Mouse (Mus musculus) testis, adult 2 months (tissue): ENCODE measurements around the gene Kbtbd4. TPM values are rescaled to one million over a fixed set of nuclear protein-coding genes. Genes with fewer than 3 reads are reported as not detected.

Source experiments
- H3K27ac ChIP-seq: fragments of 200-500 bp; 2 replicates; pipeline ENCODE4 v1.5.1; 2012; ENCODE audit warnings: low read depth, low read length; ENCODE audit not compliant: control insufficient read depth, insufficient read depth
- H3K27me3 ChIP-seq: fragments of 200-500 bp; 2 replicates; pipeline ENCODE4 v1.6.1; 2012; ENCODE audit warnings: mild to moderate bottlenecking, low read length, moderate library complexity; ENCODE audit not compliant: control insufficient read depth, insufficient read depth
- H3K36me3 ChIP-seq: fragments of 200-500 bp; 2 replicates; pipeline ENCODE4 v1.6.1; 2012; ENCODE audit warnings: mild to moderate bottlenecking, low read length; ENCODE audit not compliant: control insufficient read depth, insufficient read depth
- H3K4me1 ChIP-seq: fragments of 200-500 bp; 2 replicates; pipeline ENCODE4 v1.6.1; 2012; ENCODE audit warnings: low read length; ENCODE audit not compliant: control insufficient read depth, insufficient read depth
- H3K4me3 ChIP-seq: fragments of 200-500 bp; 2 replicates; pipeline ENCODE4 v1.5.1; 2012; ENCODE audit warnings: low read depth, mild to moderate bottlenecking, low read length, moderate library complexity, mixed read lengths; ENCODE audit not compliant: control insufficient read depth
- CTCF ChIP-seq: fragments of 200-500 bp; IDR thresholded peaks from 2 replicates; pipeline ENCODE4 v1.5.1; 2012; ENCODE audit warnings: low read depth, mild to moderate bottlenecking, inconsistent platforms, low read length, moderate library complexity; ENCODE audit not compliant: control insufficient read depth, insufficient read depth, insufficient replicate concordance
- POLR2A ChIP-seq: fragments of 200-500 bp; IDR thresholded peaks from 2 replicates; pipeline ENCODE4 v1.6.1; 2012; ENCODE audit warnings: low read depth, mild to moderate bottlenecking, inconsistent platforms, low read length, moderate library complexity; ENCODE audit not compliant: control insufficient read depth
- polyA plus RNA-seq: library from polyadenylated mRNA; depleted of rRNA; stranded (reverse); fragments of >200 nt; gene quantifications from 2 replicates; pipeline ENCODE4 v1.2.3, GENCODE M21; 2012; rRNA removed

Gene Kbtbd4
- polyA plus RNA-seq, 1 experiment, result 34.5 TPM

GRCm38 (mm10) chr2:90960012-90960411, 55.5 kb downstream of the Kbtbd4 start:
- no peak overlapping the region for H3K27ac ChIP-seq
- H3K27me3 ChIP-seq, result no peaks in the 10 kb centered on the region
- no peaks in the 10 kb centered on the region for H3K4me1 ChIP-seq
- H3K36me3 ChIP-seq, result no peaks in the 10 kb centered on the region
- TF ChIP-seq POLR2A (no peak), CTCF (no peak)
- H3K4me3 ChIP-seq, result no peak overlapping the region

Other genes starting within 250 kb of the Kbtbd4 start
- gene Nup160, start 227.5 kb upstream of the Kbtbd4 start, polyA plus RNA-seq, result 19.3 and 28.0 TPM in 2 replicates
- gene Fnbp4, start 159.4 kb upstream of the Kbtbd4 start, polyA plus RNA-seq, result 30.0 and 33.5 TPM in 2 replicates
- gene Agbl2, start 122.0 kb upstream of the Kbtbd4 start, polyA plus RNA-seq, result 69.0 and 76.0 TPM in 2 replicates
- gene Mtch2, start 57.6 kb upstream of the Kbtbd4 start, polyA plus RNA-seq, result 352 and 495 TPM in 2 replicates
- gene C1qtnf4, start 18.9 kb upstream of the Kbtbd4 start, polyA plus RNA-seq, result 390 and 487 TPM in 2 replicates
- 139 and 170 TPM in 2 replicates for gene Ndufs3, start 87 bp downstream of the Kbtbd4 start, polyA plus RNA-seq
- 19.1 and 19.8 TPM in 2 replicates for gene Celf1, start 35.6 kb downstream of the Kbtbd4 start, polyA plus RNA-seq
- 6.7 and 7.1 TPM in 2 replicates for gene Rapsn, start 130.9 kb downstream of the Kbtbd4 start, polyA plus RNA-seq
- 435 and 494 TPM in 2 replicates for gene Psmc3, start 149.3 kb downstream of the Kbtbd4 start, polyA plus RNA-seq
- 65.7 and 67.9 TPM in 2 replicates for gene Slc39a13, start 165.7 kb downstream of the Kbtbd4 start, polyA plus RNA-seq
- gene Spi1, start 177.7 kb downstream of the Kbtbd4 start, polyA plus RNA-seq, result 2.5 and 2.9 TPM in 2 replicates
- gene Mybpc3, start 213.4 kb downstream of the Kbtbd4 start, polyA plus RNA-seq, result 0.04 TPM in 1 of 2 replicates, not detected in the other